Mouse (Mus musculus): ENCODE results near the gene Hephl1. TPM values are rescaled to one million over a fixed set of nuclear protein-coding genes. Genes with fewer than 3 reads are reported as not detected.

Gene Hephl1
- total RNA-seq (2012; rRNA removed) (not detected in 2 replicates), polyA plus RNA-seq (2012; ENCODE audit: insufficient read depth in 1 of 2, insufficient read length in 2 of 2, low read depth in 1 of 2, low replicate concordance in 2 of 2, missing spikeins in 1 of 2) (not detected)

DNA sequence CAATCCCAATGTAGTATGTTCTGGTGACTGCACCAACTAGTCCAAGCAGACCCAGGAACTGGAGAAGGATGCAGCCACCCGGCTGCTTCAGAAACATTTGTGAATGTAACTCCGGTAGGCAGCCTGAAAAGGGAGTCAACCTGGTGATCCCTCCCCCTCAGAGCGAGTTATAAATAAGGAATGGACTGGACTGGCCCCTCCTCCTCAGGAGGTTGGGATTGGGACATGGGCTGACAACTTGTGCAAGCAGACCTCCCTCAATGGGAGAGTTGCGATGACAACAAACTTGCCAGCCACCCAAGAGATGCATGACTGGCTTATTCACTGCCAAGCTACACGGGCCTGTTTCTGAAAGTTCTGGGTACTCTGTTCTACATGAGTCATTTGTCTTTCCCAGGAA is at the start of gene Hephl1:
Gene Hephl1, minus strand, starts transcription at position 101 of the 400 bp plus-strand sequence.
- TF ChIP-seq CTCF (IDR thresholded peaks at IDR 0.05 in 2 of 3, conservative IDR thresholded peaks at IDR 0.05 in 1 of 3; ENCODE audit: control insufficient read depth in 1 of 3, insufficient read depth in 1 of 3, low read depth in 2 of 3, low read length in 3 of 3, poor library complexity in 1 of 3, severe bottlenecking in 1 of 3) (0 out of 6 replicates have a peak, but pooled peaks of 1 of the 3 experiments have one; percentile 5), RAD21 (IDR thresholded peaks at IDR 0.05; ENCODE audit: low read depth, low read length) (no peak), TCF12 (IDR thresholded peaks at IDR 0.05; ENCODE audit: low read depth, low read length) (no peak), HCFC1 (IDR thresholded peaks at IDR 0.05; ENCODE audit: low read depth, low read length) (no peak), ZKSCAN1 (IDR thresholded peaks at IDR 0.05; ENCODE audit: low read depth, low read length) (no peak), MAZ (IDR thresholded peaks at IDR 0.05; ENCODE audit: low read depth, low read length) (no peak)
- Histone ChIP-seq H3K79me2 (ENCODE audit: control insufficient read depth, insufficient read depth, low read length, poor library complexity) (no peaks in the 10 kb centered on the region), H3K9me3 (replicated peaks; ENCODE audit: insufficient read depth, low read length) (no peaks in the 10 kb centered on the region), H3K36me3 (ENCODE audit: control insufficient read depth in 1 of 2, insufficient read depth in 2 of 2, low read length in 2 of 2) (no peaks in the 10 kb centered on the region), H3K27ac (ENCODE audit: control insufficient read depth, low read depth, low read length) (no peak within 1 kb of the TSS), H3K4me1 (ENCODE audit: control insufficient read depth in 1 of 2, insufficient read depth in 2 of 2, low read length in 2 of 2) (no peaks in the 10 kb centered on the region), H3K9ac (ENCODE audit: control insufficient read depth, low read depth, low read length, poor library complexity, severe bottlenecking) (no peak within 1 kb of the TSS), H3K27me3 (ENCODE audit: control insufficient read depth in 1 of 2, insufficient read depth in 2 of 2, low read length in 2 of 2) (peaks cover 0 to 2% of the 10 kb centered on the region in 2 experiments; a peak in 1 of 4 replicates), H3K4me3 (ENCODE audit: control insufficient read depth in 1 of 2, insufficient read depth in 1 of 2, low read depth in 2 of 2, low read length in 2 of 2) (no peak within 1 kb of the TSS)
- DNase-seq (ENCODE audit: low read depth, low spot score): no peak

DNA sequence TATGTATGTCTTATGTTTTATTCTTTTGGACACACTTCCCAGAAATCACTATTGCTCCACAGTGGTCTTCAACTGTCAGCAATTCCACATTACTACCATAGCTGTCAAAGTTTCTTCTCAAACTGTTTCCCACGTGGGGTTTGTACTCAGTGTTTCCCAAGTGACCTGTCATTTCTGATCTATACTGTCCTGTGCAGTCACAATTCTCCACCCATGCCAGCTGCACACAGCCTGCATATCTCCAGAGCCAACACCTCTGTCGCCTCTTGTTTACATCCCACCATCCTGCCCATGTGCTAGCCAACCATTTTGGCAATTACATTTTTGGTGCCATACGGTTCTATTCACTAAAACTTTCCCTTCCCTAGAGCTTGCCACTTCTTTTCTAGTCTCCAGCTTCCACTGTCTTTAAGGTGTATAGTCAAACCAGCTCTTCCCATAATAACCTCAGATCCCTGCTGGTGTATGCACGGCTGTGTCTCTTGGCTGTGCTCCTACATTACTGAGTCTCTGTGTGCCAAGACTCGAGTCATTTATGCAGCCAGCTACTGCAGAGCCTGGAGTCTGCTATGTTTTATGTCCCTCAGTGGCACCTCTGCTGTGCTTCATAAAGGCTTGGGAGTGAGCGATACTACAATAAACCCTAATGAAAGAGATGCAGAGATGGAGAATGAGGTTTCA is 37.5 kb upstream of the Hephl1 start:
- no peaks in the 10 kb centered on the region for H3K9me3 ChIP-seq (replicated peaks; ENCODE audit: insufficient read depth, low read length)
- no peak overlapping the region for H3K9ac ChIP-seq (ENCODE audit: control insufficient read depth, low read depth, low read length, poor library complexity, severe bottlenecking)
- no peak for DNase-seq (ENCODE audit: low read depth, low spot score)
- H3K36me3 ChIP-seq (ENCODE audit: control insufficient read depth in 1 of 2, insufficient read depth in 2 of 2, low read length in 2 of 2): no peaks in the 10 kb centered on the region
- H3K4me3 ChIP-seq (ENCODE audit: control insufficient read depth in 1 of 2, insufficient read depth in 1 of 2, low read depth in 2 of 2, low read length in 2 of 2): no peak overlapping the region
- H3K4me1 ChIP-seq (ENCODE audit: control insufficient read depth in 1 of 2, insufficient read depth in 2 of 2, low read length in 2 of 2): no peaks in the 10 kb centered on the region
- no peaks in the 10 kb centered on the region for H3K79me2 ChIP-seq (ENCODE audit: control insufficient read depth, insufficient read depth, low read length, poor library complexity)
- no peak for TF ChIP-seq SMC3 (IDR thresholded peaks at IDR 0.05; ENCODE audit: low read depth, low read length)
- no peak for TF ChIP-seq MAFK (IDR thresholded peaks at IDR 0.05; ENCODE audit: borderline replicate concordance, low read depth, low read length)
- TF ChIP-seq ETS1 (IDR thresholded peaks at IDR 0.05; ENCODE audit: low read depth, low read length): no peak
- no peak for TF ChIP-seq TBP (IDR thresholded peaks at IDR 0.05; ENCODE audit: low read depth, low read length)
- TF ChIP-seq ZNF384 (IDR thresholded peaks at IDR 0.05; ENCODE audit: low read depth, low read length): no peak
- TF ChIP-seq MAZ (IDR thresholded peaks at IDR 0.05; ENCODE audit: low read depth, low read length): no peak
- TF ChIP-seq ZC3H11A (IDR thresholded peaks at IDR 0.05; ENCODE audit: low read depth, low read length): no peak
- no peak for TF ChIP-seq BHLHE40 (IDR thresholded peaks at IDR 0.05; ENCODE audit: borderline replicate concordance, low read depth, low read length)
- TF ChIP-seq NELFE (IDR thresholded peaks at IDR 0.05; ENCODE audit: low read depth, low read length): no peak
- TF ChIP-seq MYC (IDR thresholded peaks at IDR 0.05; ENCODE audit: low read depth, low read length): no peak
- no peak for TF ChIP-seq ZMIZ1 (IDR thresholded peaks at IDR 0.05; ENCODE audit: low read depth, low read length)
- no peak for TF ChIP-seq POLR2AphosphoS5 (IDR thresholded peaks at IDR 0.05; ENCODE audit: borderline replicate concordance, low read depth, low read length)
- H3K27me3 ChIP-seq (ENCODE audit: control insufficient read depth in 1 of 2, insufficient read depth in 2 of 2, low read length in 2 of 2): peaks cover 0 to 4% of the 10 kb centered on the region in 2 experiments; a peak in 2 of 4 replicates
- no peak overlapping the region for H3K27ac ChIP-seq (ENCODE audit: control insufficient read depth, low read depth, low read length)

All from MEL (cell line).